Mouse (Mus musculus): ENCODE results near the gene Abcc3. TPM values are rescaled to one million over a fixed set of nuclear protein-coding genes. Genes with fewer than 3 reads are reported as not detected.

Abcc3 gene
- polyA plus RNA-seq, 1 experiment from 2014 or later: 1.3 TPM

GRCm38 (mm10) chr11:94359168-94359567 is 33.6 kb downstream of the Abcc3 start:
- H3K9me3 ChIP-seq (ENCODE audit: control insufficient read depth, low read length): no peaks in the 10 kb centered on the region
- no peaks in the 10 kb centered on the region for H3K4me1 ChIP-seq (ENCODE audit: control insufficient read depth, insufficient read depth, low read length)
- no peak overlapping the region for H3K4me3 ChIP-seq (ENCODE audit: low read depth, low read length)
- no peak overlapping the region for H3K4me2 ChIP-seq (ENCODE audit: low read depth, low read length)
- no peak overlapping the region for H3K9ac ChIP-seq (ENCODE audit: low read depth, low read length)
- no peak for ATAC-seq (ENCODE audit: low read depth)
- 96% methylated on average over 10 of the region's 12 CpGs for WGBS
- H3K36me3 ChIP-seq (ENCODE audit: control insufficient read depth, insufficient read depth, low read length): no peaks in the 10 kb centered on the region
- H3K27me3 ChIP-seq (replicated peaks; ENCODE audit: control insufficient read depth, insufficient read depth, low read length): no peaks in the 10 kb centered on the region
- no peak for DNase-seq (ENCODE audit: low spot score)
- no peak overlapping the region for H3K27ac ChIP-seq (replicated peaks; ENCODE audit: low read depth, low read length)

GRCm38 (mm10) chr11:94355521-94356217 is 37.1 kb downstream of the Abcc3 start:
- Histone ChIP-seq H3K27ac (replicated peaks; ENCODE audit: low read depth, low read length) (no peak overlapping the region), H3K9ac (ENCODE audit: low read depth, low read length) (no peak overlapping the region), H3K4me2 (ENCODE audit: low read depth, low read length) (no peak overlapping the region), H3K27me3 (replicated peaks; ENCODE audit: control insufficient read depth, insufficient read depth, low read length) (no peaks in the 10 kb centered on the region), H3K9me3 (ENCODE audit: control insufficient read depth, low read length) (no peaks in the 10 kb centered on the region), H3K4me1 (ENCODE audit: control insufficient read depth, insufficient read depth, low read length) (no peaks in the 10 kb centered on the region), H3K36me3 (ENCODE audit: control insufficient read depth, insufficient read depth, low read length) (no peaks in the 10 kb centered on the region), H3K4me3 (ENCODE audit: low read depth, low read length) (no peak overlapping the region)
- 87% methylated on average over 9 of the region's 9 CpGs for WGBS
- DNase-seq (ENCODE audit: low spot score): no peak
- no peak for ATAC-seq (ENCODE audit: low read depth)

GRCm38 (mm10) chr11:94351094-94351493 is 41.7 kb downstream of the Abcc3 start:
- Histone ChIP-seq H3K4me2 (ENCODE audit: low read depth, low read length) (no peak overlapping the region), H3K36me3 (ENCODE audit: control insufficient read depth, insufficient read depth, low read length) (no peaks in the 10 kb centered on the region), H3K9me3 (ENCODE audit: control insufficient read depth, low read length) (no peaks in the 10 kb centered on the region), H3K4me1 (ENCODE audit: control insufficient read depth, insufficient read depth, low read length) (no peaks in the 10 kb centered on the region), H3K27ac (replicated peaks; ENCODE audit: low read depth, low read length) (no peak overlapping the region), H3K4me3 (ENCODE audit: low read depth, low read length) (no peak overlapping the region), H3K9ac (ENCODE audit: low read depth, low read length) (no peak overlapping the region), H3K27me3 (replicated peaks; ENCODE audit: control insufficient read depth, insufficient read depth, low read length) (no peaks in the 10 kb centered on the region)
- DNase-seq (ENCODE audit: low spot score) (no peak), ATAC-seq (ENCODE audit: low read depth) (no peak)
- 30% methylated on average over 3 of the region's 3 CpGs for WGBS

- H3K4me2 ChIP-seq (ENCODE audit: low read depth, low read length): no peak overlapping the region
- no peak for DNase-seq (ENCODE audit: low spot score)
- no peaks in the 10 kb centered on the region for H3K36me3 ChIP-seq (ENCODE audit: control insufficient read depth, insufficient read depth, low read length)
- H3K9me3 ChIP-seq (ENCODE audit: control insufficient read depth, low read length): no peaks in the 10 kb centered on the region
- ATAC-seq (ENCODE audit: low read depth): no peak
- no peak overlapping the region for H3K9ac ChIP-seq (ENCODE audit: low read depth, low read length)
- no peak overlapping the region for H3K4me3 ChIP-seq (ENCODE audit: low read depth, low read length)
- H3K27ac ChIP-seq (replicated peaks; ENCODE audit: low read depth, low read length): no peak overlapping the region
- WGBS: 67% methylated on average over 1 of the region's 1 CpGs
- no peaks in the 10 kb centered on the region for H3K4me1 ChIP-seq (ENCODE audit: control insufficient read depth, insufficient read depth, low read length)
- H3K27me3 ChIP-seq (replicated peaks; ENCODE audit: control insufficient read depth, insufficient read depth, low read length): no peaks in the 10 kb centered on the region
These were observed 42.5 kb downstream of the Abcc3 start for GRCm38 (mm10) chr11:94350337-94350736.

GRCm38 (mm10) chr11:94349839-94350238 is 43.0 kb downstream of the Abcc3 start:
- Histone ChIP-seq H3K36me3 (ENCODE audit: control insufficient read depth, insufficient read depth, low read length) (no peaks in the 10 kb centered on the region), H3K9me3 (ENCODE audit: control insufficient read depth, low read length) (no peaks in the 10 kb centered on the region), H3K4me3 (ENCODE audit: low read depth, low read length) (no peak overlapping the region), H3K4me1 (ENCODE audit: control insufficient read depth, insufficient read depth, low read length) (no peaks in the 10 kb centered on the region), H3K27me3 (replicated peaks; ENCODE audit: control insufficient read depth, insufficient read depth, low read length) (no peaks in the 10 kb centered on the region), H3K4me2 (ENCODE audit: low read depth, low read length) (no peak overlapping the region), H3K27ac (replicated peaks; ENCODE audit: low read depth, low read length) (no peak overlapping the region), H3K9ac (ENCODE audit: low read depth, low read length) (no peak overlapping the region)
- 79% methylated on average over 2 of the region's 2 CpGs for WGBS
- no peak for DNase-seq (ENCODE audit: low spot score)
- no peak for ATAC-seq (ENCODE audit: low read depth)

GRCm38 (mm10) chr11:94347063-94347575 is 45.7 kb downstream of the Abcc3 start:
- Histone ChIP-seq H3K4me3 (ENCODE audit: low read depth, low read length) (no peak overlapping the region), H3K27me3 (replicated peaks; ENCODE audit: control insufficient read depth, insufficient read depth, low read length) (no peaks in the 10 kb centered on the region), H3K27ac (replicated peaks; ENCODE audit: low read depth, low read length) (no peak overlapping the region), H3K4me2 (ENCODE audit: low read depth, low read length) (no peak overlapping the region), H3K36me3 (ENCODE audit: control insufficient read depth, insufficient read depth, low read length) (no peaks in the 10 kb centered on the region), H3K9me3 (ENCODE audit: control insufficient read depth, low read length) (no peaks in the 10 kb centered on the region), H3K9ac (ENCODE audit: low read depth, low read length) (no peak overlapping the region), H3K4me1 (ENCODE audit: control insufficient read depth, insufficient read depth, low read length) (peaks cover 6% of the 10 kb centered on the region; the same call in 1 of the 2 replicates)
- ATAC-seq (ENCODE audit: low read depth): no peak
- DNase-seq (ENCODE audit: low spot score): no peak
- 77% methylated on average over 7 of the region's 7 CpGs for WGBS

- Histone ChIP-seq H3K4me3 (ENCODE audit: low read depth, low read length) (no peak overlapping the region), H3K27ac (replicated peaks; ENCODE audit: low read depth, low read length) (no peak overlapping the region), H3K36me3 (ENCODE audit: control insufficient read depth, insufficient read depth, low read length) (no peaks in the 10 kb centered on the region), H3K9me3 (ENCODE audit: control insufficient read depth, low read length) (no peaks in the 10 kb centered on the region), H3K9ac (ENCODE audit: low read depth, low read length) (no peak overlapping the region), H3K4me1 (ENCODE audit: control insufficient read depth, insufficient read depth, low read length) (peaks cover 6% of the 10 kb centered on the region; the same call in 1 of the 2 replicates), H3K4me2 (ENCODE audit: low read depth, low read length) (no peak overlapping the region), H3K27me3 (replicated peaks; ENCODE audit: control insufficient read depth, insufficient read depth, low read length) (no peaks in the 10 kb centered on the region)
- peak; percentile 48 for DNase-seq (ENCODE audit: low spot score)
- WGBS: 53% methylated on average over 3 of the region's 3 CpGs
- no peak for ATAC-seq (ENCODE audit: low read depth)
These were observed 46.2 kb downstream of the Abcc3 start for GRCm38 (mm10) chr11:94346611-94347010.

GRCm38 (mm10) chr11:94345926-94346325 is 46.9 kb downstream of the Abcc3 start:
- no peak for DNase-seq (ENCODE audit: low spot score)
- Histone ChIP-seq H3K27ac (replicated peaks; ENCODE audit: low read depth, low read length) (no peak overlapping the region), H3K4me2 (ENCODE audit: low read depth, low read length) (no peak overlapping the region), H3K4me1 (ENCODE audit: control insufficient read depth, insufficient read depth, low read length) (peaks cover 6% of the 10 kb centered on the region; the same call in 1 of the 2 replicates), H3K4me3 (ENCODE audit: low read depth, low read length) (no peak overlapping the region), H3K36me3 (ENCODE audit: control insufficient read depth, insufficient read depth, low read length) (no peaks in the 10 kb centered on the region), H3K9ac (ENCODE audit: low read depth, low read length) (no peak overlapping the region), H3K27me3 (replicated peaks; ENCODE audit: control insufficient read depth, insufficient read depth, low read length) (no peaks in the 10 kb centered on the region), H3K9me3 (ENCODE audit: control insufficient read depth, low read length) (no peaks in the 10 kb centered on the region)
- ATAC-seq (ENCODE audit: low read depth): no peak
- 83% methylated on average over 10 of the region's 10 CpGs for whole genome bisulfite sequencing

GRCm38 (mm10) chr11:94344470-94344869 is 48.3 kb downstream of the Abcc3 start:
- peaks cover 6% of the 10 kb centered on the region; the same call in 1 of the 2 replicates for H3K4me1 ChIP-seq (ENCODE audit: control insufficient read depth, insufficient read depth, low read length)
- H3K27ac ChIP-seq (replicated peaks; ENCODE audit: low read depth, low read length): no peak overlapping the region
- ATAC-seq (ENCODE audit: low read depth) (no peak; the same call in 1 of the 2 replicates), DNase-seq (ENCODE audit: low spot score) (no peak)
- no peaks in the 10 kb centered on the region for H3K27me3 ChIP-seq (replicated peaks; ENCODE audit: control insufficient read depth, insufficient read depth, low read length)
- no peaks in the 10 kb centered on the region for H3K9me3 ChIP-seq (ENCODE audit: control insufficient read depth, low read length)
- peaks cover 6% of the 10 kb centered on the region for H3K36me3 ChIP-seq (ENCODE audit: control insufficient read depth, insufficient read depth, low read length)
- H3K4me3 ChIP-seq (ENCODE audit: low read depth, low read length): no peak overlapping the region
- H3K4me2 ChIP-seq (ENCODE audit: low read depth, low read length): no peak overlapping the region
- H3K9ac ChIP-seq (ENCODE audit: low read depth, low read length): no peak overlapping the region
- WGBS: 36% methylated on average over 1 of the region's 1 CpGs

Data from embryonic facial prominence, embryonic 14.5 days (tissue).